Mouse (Mus musculus): ENCODE data around the gene C8a.
A peak's percentile ranks its signal among the peaks of the same experiment; 100 is the strongest.

Gene C8a

DNA sequence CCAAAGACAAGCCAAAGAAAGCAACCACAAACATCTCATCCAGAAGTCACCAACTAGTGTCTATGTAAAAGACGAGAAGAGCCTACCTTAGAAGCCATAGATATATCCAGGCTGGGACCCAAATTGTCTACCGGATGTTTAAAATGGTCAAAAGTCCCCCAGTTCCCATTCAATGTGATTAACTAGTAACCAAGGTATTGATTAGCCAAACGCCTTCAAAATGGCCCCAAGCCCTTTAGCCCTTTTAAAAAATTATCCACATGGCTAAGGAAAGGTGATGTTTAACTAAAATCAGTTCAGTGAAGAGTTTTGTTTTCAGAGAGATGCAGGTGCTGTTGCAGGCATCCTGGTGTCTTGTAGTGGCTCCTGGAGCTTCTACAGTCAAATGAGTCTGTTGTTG, at the start of gene C8a:
Gene C8a, minus strand, starts transcription at position 76 of the 400 bp plus-strand sequence.
- DNase-seq = no peak

DNA sequence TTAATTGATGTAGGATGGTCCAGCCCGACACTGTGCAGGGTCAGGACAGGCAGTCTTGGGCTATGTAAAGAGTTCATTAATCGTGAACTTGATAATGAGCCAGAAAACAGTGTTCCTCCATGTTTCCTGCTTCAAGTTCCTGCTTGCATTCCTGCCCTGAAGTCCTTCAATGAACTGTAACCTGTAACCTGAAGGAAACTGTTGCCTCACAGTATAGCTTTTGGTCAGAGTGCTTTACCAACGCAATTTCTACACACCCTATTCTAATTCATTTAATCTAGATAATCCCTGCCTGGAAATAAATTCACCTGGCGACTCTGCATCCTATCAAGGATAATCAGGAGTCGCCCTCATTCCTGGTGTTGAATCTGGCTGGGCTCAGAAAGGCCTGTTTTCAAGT, 49.2 kb upstream of the C8a start:
- DNase-seq = no peak

DNA sequence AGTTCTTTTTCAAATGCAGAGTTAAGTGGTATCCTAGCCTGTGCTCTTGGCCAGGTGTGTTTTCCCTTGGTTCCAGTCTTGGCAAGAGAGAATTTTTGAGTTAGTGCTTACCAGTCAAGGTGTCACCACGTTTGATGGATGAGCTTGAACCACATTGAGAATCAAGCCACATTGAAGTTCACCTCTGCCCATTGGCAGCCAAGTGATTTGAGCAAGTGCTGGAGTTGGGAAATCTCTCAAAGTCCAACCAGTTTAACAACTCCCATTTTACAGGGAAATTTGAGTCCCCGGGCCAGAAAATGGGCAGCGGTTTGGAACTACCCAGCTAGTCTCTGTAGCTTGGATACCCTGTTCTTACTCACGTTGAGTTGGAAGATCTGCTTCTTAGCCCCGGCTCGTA, 41.8 kb upstream of the C8a start:
- DNase-seq = no peak

DNA sequence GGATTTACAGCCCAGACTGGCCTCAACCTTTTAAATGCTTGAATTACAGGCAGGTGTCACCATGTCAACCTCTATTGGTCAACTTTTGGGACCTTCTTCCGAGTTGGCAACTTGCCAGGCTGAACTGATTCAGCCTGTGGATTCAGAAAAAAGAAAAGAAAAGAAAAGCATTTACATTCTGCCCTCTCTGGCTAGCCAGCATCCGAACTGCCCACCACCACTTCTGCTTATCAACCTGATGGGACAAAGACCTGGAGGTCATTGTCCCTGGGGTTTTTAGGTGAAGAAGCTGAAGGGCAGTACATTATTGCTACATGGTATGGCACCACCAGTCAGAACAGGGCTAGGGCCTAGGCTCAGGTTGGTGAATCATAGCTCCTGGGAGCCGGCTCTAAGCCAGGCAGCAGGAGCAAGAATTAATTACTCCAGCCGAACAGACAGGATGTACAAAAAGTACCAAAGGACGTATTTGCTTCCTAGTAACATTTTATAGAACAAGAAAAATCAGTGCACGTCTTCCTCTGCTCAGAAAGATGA, 38.6 kb upstream of the C8a start:
- DNase-seq = no peak

DNA sequence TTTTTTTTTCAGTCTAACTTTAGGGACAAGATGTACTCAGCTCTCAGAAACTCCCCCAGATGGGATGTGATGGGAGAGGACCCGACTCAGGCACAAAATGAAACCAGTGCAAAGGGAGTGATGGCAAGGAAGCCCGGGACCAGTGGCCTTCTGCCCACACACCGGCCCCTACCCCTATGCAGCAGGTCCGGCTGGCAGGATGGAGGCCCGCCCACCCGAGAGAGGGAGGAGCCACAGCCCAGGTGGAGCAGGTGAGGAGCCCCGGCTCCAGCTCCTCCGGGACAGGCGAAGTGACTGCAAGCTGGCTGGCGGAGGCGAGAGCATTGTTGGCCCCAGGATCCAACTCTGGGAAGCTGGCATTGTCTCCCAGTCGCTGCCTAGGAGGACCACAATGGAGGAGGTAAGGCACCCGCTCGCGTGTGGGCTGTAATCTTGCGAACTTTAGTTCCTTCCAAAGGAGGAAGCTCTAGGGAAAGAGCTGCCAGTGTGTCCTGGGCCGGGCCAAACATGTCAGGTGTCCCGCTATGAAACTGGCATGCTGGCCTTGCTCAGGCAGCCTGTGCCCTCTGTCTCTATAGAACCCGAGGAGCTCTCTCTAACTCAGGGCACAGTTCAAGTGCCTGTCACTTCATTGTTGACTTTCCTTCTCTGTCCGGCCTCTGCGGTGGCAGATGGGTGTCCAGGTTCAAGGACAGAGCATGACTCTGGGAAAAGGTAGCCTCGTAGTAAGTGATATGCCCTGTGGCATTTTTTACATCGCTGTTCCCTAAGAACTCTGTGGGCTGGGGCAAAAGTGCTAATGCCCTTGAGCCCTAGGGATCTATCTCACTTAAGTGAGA, 37.3 kb upstream of the C8a start, which contains the start of gene Fyb2:
Gene Fyb2, plus strand, starts transcription at position 166 of the 839 bp plus-strand sequence.
- peak; percentile 13 for DNase-seq

DNA sequence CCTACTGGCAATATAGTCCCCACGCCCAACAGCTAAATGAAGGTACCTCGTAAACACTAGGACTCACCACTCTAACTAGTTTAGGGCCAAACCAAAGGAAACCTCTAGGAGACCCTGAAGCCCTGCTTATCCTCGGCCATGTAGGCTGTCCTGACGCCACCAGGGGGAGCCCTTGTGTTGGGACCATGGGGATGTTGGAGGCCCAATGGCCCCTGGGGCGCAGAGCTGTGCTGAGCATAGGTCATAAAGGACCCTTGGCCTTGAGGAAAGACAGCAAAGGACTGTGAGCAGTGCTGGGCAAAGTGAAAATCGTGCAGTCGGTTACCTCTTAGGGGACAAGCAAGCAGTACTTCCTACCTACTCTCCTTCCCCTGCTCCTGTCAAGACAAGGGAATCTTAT, 35.5 kb upstream of the C8a start:
- peak; percentile 85 for DNase-seq

DNA sequence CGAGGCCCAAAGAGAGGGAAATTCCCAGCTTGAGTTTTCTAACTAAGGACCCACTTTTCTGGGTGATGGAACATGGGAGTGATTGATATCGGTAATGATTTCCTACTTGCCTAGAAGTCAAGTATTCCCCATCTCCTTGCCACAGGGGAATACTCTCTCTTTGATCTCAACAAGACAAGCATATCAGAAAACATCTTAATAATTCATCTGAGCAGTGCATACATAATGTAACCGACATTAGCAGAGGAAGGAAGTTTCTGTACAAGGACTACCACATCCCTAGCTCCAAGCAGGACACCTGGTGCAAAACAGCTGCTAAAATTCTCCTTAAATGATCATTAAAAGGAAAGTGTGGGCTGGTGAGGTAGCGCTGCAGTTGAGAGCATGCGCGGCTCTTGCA, 28.9 kb upstream of the C8a start:
- no peak for DNase-seq

DNA sequence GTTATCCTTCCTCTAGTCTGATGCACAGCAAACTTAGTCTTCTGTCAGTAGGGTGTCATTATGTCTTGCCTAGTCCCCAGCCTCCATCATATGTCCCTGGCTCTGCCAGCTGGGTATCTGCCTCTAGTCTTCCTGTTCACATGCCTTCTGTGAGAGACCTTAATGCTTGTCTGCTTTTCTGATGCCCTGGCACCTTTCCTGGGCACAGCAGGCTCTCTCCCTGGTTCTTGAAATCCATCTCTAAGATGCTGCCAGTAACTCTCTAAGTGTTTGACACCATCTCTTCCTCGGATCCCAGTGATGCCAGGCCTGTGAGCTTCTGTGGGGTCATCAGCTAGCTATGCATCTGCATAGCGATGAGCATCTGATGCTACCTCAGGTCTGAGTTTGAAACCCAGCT, 26.6 kb upstream of the C8a start:
- no peak for DNase-seq

DNA sequence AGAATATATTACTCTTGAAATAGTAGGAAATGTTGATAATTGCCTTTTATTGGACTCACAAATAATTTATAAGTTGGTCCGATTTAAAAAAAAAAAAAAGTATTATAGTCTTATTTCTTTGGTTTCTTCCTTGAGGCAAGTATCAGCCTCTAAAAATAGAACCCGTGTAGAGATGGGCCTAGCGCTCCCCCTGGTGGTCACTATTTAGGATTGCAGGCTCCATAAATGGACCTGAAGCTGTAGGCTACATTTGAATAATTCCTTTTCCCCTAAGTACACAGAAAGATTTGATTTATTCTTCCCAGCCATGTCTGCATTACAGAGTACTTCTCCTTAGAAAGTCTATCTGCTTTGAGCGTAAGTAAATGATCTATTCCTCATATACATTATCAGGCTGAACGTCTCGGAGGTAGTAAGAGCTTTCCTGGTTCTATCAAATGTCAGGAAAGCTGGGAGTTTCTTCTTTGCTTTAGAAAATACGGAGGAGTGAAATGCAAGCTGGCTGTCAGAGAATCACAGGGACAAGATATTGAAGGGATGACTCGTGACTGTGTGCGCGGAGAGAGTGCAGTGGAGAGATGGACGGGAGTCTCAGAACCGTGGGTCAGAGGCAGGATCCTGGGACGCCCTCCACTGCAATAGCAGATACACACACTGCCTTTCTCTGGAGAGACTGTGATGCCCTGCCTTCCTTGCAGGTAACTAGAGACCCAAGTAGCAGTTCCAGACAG, 18.0 kb upstream of the C8a start:
- DNase-seq = peak; percentile 55

DNA sequence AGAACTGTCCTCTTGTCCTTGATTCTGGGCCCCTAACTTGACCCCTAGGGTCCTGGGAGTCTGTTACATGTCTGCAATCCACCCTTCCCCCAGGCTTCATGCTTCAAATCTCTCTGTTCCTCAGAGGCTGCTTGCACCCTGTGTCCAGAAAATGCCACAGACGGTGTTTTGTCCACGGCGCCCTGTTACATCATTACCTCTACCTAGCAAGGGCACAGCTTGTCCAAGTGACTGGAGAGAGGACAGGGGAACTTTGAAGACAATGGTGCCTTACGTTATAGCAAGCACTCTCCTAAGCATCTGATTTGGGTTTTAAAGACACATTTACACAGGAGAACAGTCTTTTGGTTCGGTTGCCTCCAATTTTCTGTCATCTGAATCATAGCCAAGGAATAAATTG, 17.4 kb upstream of the C8a start:
- no peak for DNase-seq

DNA sequence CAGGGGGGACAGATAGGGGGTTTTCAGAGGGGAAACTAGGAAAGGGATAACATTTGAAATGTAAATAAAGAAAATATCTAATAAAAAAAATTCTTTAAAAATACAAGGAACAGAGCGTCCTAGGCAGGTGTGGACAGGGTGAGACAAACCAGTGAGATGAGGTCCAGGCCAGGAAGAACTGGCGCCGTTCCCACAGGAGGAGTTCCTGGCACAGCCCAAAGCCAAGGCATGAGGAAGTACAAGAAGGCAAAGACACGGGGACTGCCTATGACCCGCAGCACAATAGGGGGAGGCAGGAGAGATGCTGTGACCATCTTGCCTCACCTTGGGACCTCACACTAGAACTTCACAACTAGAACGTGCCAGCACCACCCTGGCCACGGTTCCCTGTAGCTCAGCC, 15.5 kb upstream of the C8a start:
- no peak for DNase-seq

DNA sequence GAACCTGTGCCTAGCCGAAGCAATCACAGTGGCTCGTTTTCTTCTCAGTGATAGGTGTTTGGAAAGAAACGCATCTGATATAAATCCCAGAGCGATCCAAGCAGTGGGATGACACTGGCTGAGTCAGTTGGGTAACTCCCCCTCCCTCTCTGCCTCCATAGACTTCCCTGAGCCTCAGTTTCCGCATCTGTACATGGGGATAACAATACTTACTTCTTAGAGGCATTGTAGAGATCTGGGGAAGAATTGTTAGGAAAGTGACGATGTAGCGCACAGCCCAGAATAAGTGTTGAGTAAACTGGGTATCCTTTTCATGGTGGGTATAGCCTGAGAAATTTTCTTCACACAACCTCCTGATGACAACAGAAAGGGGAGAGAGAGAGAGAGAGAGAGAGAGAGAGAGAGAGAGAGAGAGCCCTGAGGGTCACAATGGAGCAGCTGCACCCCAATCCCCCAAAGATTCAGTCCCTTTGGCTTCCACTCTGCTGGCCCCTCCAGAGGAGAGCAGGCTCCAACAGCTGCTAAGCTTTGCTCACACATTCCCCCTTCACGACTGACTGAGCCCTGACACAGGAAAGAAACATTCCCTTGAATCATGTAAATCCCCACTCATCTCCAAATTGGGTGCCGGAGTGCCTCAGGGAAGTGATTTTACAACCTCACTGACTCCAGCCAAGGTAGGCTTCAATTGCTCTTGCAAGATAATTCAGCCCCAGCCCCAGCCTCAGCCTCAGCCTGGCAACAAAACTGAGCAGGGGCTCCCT, 12.5 kb upstream of the C8a start:
- DNase-seq = peak; percentile 42

DNA sequence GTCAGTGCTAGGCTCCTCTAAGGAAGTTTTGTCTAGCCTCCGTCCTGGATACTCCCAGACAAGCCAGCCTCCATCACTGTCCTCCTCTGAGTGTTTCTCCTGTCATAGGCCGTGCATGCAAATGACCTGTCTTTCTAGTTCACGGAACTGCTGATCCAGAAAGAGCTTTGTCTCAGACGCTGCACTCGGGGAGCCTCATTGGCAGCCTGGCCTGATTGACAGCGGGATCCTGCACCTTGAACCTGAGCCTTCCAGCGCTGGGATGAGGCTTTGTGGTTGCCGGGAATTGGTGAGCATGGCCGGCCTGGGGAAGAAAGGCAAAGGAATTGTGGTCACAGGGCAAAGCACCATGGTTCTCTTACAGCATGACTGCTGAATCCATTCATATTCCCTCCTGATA, 11.3 kb upstream of the C8a start:
- no peak for DNase-seq

DNA sequence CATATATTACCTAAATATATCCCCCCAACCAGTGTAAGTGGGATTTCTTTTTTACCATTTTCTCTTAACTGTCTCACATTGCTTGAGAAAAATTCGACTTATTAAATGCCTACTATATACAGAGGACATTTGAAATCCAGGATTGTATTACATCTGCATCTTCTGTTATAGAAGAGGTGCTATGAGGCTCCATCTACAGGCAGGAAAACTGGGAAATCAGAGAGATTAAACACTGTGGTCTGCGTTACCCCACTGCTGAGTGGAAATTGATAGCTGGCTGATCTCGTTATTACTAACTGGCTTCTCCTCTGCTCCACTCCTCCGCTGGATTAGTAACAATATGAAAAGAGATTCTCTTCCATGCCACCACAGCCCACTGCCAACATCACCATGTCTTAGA, 366 bp downstream of the C8a start:
- no peak for DNase-seq

DNA sequence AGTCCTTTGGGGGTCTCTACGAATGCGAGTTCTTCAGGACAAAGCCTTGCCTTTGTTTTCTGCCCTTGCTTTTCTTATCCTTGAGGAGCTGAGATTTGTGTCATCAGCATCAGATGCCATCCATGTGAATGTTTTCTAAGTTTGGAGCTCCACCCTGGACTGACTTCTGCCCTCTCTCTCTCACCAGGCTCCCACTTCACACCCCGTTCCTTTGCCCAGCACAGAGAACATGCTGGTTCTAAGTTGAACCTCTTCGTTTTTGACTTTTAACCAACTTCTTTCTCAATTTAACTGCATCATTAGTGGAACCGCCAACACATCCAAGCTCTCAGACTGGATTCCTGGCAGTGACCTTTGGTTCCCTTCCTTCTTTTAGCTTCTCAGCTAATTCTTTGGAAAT, 6.0 kb downstream of the C8a start:
- no peak for DNase-seq

DNA sequence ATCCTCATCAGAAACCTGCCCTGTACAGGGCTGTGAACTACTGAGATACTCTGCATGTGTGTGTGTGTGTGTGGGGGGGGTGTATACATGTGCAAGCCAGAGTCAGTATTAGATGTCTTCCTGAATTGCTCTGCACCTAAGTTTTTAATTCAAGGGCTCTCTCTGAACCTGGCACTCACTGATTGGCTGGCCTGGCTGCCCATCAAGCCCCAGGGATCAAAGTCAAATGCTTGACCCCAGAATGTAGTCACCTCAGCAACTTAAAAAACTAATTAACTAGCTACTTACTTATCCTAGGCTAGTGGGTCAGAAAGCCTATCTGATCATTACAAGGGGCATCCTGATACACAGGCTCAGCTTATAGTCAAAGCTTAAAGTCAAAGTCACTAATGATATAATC, 6.6 kb downstream of the C8a start:
- DNase-seq = no peak

DNA sequence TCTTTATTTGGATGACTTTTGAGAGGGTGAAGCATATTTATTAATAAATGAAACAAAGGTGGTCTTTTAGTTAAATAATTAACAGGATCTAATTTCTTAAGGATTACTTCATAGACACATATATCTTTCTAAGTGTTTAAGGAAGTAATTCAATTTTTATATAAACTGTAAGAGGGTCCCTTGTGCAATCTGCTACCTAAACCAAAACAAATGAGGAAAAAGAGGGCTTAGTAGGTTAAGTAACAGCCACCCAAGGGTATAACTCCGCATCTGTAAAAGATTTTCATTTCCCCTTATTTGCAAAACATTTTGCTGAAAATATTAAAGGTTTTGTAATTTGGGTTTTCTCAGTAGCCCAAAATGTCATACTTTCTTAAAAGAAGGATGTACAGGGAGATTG, 11.8 kb downstream of the C8a start:
- no peak for DNase-seq

DNA sequence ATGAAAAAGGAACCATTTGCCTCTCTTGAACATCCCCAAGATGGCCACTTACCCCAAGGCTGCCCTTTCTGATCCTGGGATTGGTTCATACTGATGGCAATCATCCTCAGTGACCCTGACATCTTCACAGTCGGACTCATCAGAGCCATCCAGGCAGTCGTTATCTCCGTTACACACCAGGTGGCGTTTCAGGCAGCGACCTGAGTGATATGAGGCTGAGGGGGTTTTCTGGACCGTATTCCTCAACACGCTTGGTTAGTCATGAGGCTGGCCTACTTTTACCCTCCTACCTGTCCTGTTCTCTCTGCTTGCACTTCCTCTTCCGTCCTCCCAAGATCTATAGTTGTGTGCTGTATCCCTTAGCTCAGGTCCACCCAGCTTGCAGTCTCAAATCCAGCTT, 15.0 kb downstream of the C8a start:
- no peak for DNase-seq

DNA sequence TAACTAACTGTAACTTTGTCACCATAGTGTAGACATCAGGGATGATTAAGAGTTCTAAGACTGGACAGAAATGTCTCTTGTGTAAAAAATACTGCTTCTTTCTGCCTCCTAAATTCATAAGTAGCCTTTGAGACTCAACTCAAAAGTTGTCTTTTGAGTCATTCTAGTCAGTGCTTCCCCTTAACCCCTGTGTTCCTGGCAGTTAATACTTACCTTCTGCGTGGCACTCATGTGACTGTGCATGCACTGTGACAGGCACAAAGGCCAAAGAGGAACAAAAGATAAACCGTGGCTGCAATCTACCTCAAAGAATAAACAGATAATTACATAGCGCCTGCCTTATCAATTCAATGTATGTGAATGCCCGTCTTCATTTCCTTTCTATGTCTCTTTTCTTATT, 18.4 kb downstream of the C8a start:
- no peak for DNase-seq

DNA sequence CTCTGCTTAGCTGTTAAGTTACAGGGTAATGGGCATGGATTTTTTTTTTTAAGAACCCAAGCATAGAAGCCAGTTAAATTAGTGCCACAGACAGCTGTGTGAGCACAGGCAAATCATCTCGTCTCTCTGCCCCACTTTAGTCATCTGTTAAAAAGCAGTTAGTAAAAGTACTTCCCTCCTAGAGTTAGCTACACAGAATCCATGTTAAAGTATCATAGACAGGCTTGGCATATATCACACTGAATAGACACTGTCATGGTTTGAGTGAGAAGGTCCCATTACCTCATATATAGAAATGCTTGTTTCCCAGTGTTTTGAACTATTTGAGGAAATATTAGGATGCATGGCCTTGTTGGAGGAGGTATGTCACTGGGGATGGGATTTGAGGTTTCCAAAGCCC, 19.2 kb downstream of the C8a start, which contains the start of gene Gm17662:
Gene Gm17662, plus strand, starts transcription at position 301 of the 400 bp plus-strand sequence.
- DNase-seq = no peak

DNA sequence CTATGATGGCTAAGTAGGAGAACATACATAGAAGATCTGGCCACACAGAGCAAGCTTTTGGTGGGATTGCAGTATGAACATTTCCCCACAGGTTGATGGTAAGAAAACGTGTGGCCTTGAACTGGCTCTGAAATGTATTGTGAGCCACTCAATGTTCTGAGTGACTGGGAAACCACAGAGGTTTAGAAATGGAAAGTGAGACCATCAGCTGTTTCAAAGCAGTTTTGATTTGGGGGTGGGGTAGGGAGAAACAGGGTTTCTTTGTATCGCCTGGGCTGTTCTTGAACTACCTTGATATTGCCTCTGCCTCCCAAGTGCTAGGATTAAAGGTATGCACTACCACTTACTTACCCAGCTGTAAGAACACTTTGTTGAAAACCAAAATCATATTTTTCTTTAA, 21.0 kb downstream of the C8a start:
- DNase-seq = no peak

DNA sequence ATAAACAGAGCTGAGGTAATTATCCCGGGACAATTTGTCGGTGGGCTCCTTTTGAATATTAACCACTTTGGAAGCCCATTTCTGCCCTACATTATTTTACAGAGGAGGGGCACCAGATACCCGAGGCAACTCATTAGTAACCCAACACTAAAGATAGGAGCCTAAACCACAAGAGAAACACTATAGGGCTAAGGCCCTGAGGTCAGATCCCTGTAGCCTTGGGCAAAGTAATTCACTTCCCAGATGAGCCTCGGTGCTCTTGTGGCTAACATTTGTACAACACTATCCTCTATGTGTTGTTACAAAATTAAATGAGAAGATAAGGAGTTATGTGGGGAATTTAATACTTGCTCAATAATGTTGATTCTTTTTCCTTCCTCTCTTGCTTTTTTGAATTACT, 32.7 kb downstream of the C8a start:
- DNase-seq = no peak

DNA sequence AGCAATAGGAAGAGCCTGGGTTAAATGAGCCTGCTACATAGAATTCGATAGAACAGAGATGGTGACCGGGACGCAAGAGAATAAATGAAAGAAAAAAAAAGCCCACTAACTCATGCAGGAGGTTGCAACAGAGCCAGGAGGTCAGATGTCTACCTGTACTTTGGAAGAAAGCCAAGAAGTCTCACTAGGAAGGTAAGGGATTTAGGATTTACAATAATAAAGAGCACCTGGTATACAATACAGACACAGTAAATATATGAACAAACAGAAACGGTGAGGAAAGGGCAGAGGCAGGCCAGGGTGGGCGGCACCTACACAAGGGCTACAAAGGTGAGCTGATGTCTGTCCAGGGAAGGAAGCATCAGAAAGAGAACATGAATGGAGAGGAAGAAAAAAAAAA, 34.0 kb downstream of the C8a start:
- no peak for DNase-seq

All from lung, postnatal 14 days (tissue).